Mouse (Mus musculus) midbrain, embryonic 10.5 days (tissue): ENCODE results near the gene Sdhaf2. TPM values are rescaled to one million over a fixed set of nuclear protein-coding genes. Genes with fewer than 3 reads are reported as not detected.

Source experiments
- DNase-seq: peaks from one replicate; pipeline ENCODE4 v3.0.0-alpha.2; 2017; ENCODE audit warnings: low spot score
- H3K27ac ChIP-seq: fragments of 300-500 bp; sonication (generic); replicated peaks from 2 replicates; pipeline ENCODE4 v1.5.1; 2016; ENCODE audit warnings: mild to moderate bottlenecking
- H3K27me3 ChIP-seq: fragments of 300-500 bp; sonication (generic); 2 replicates; pipeline ENCODE4 v1.6.1; 2016; ENCODE audit warnings: low read depth, mild to moderate bottlenecking; ENCODE audit not compliant: poor library complexity, severe bottlenecking
- H3K36me3 ChIP-seq: fragments of 300-500 bp; sonication (generic); 2 replicates; pipeline ENCODE4 v1.6.1; 2016; ENCODE audit warnings: mild to moderate bottlenecking, moderate library complexity
- H3K4me1 ChIP-seq: fragments of 300-500 bp; sonication (generic); 2 replicates; pipeline ENCODE4 v1.6.1; 2016
- H3K4me3 ChIP-seq: fragments of 300-500 bp; sonication (generic); 2 replicates; pipeline ENCODE4 v1.5.1; 2016; ENCODE audit warnings: mild to moderate bottlenecking, moderate library complexity
- H3K9me3 ChIP-seq: fragments of 300-500 bp; sonication (generic); replicated peaks from 2 replicates; pipeline ENCODE4 v1.6.1; 2016; ENCODE audit warnings: mild to moderate bottlenecking
- WGBS: fragments of 180-500 bp; shearing (Covaris S2); methylation state at CpG from one replicate; pipeline ENCODE4 v1.1.7; 2016; 5-methylcytosine and 5-hydroxymethylcytosine counted together
- polyA plus RNA-seq: library from polyadenylated mRNA; unstranded; fragments of >200 nt; fragmentation: Nextera tagmentation; extraction: Ambion mirVana; gene quantifications from 2 replicates; pipeline ENCODE4 v1.2.1, GENCODE M21; 2016

Gene Sdhaf2
- polyA plus RNA-seq, 1 experiment from 2014 or later: 66.9 TPM

- DNase-seq: no peak
- 98% methylated on average over 1 of the region's 1 CpGs for WGBS
- Histone ChIP-seq H3K27me3 (no peaks in the 10 kb centered on the region), H3K4me3 (no peak overlapping the region), H3K27ac (no peak overlapping the region), H3K9me3 (no peaks in the 10 kb centered on the region), H3K36me3 (peaks cover 81% of the 10 kb centered on the region), H3K4me1 (peaks cover 20% of the 10 kb centered on the region)
These were observed 4.1 kb upstream of the Sdhaf2 start for GRCm38 (mm10) chr19:10530082-10530481.

DNA sequence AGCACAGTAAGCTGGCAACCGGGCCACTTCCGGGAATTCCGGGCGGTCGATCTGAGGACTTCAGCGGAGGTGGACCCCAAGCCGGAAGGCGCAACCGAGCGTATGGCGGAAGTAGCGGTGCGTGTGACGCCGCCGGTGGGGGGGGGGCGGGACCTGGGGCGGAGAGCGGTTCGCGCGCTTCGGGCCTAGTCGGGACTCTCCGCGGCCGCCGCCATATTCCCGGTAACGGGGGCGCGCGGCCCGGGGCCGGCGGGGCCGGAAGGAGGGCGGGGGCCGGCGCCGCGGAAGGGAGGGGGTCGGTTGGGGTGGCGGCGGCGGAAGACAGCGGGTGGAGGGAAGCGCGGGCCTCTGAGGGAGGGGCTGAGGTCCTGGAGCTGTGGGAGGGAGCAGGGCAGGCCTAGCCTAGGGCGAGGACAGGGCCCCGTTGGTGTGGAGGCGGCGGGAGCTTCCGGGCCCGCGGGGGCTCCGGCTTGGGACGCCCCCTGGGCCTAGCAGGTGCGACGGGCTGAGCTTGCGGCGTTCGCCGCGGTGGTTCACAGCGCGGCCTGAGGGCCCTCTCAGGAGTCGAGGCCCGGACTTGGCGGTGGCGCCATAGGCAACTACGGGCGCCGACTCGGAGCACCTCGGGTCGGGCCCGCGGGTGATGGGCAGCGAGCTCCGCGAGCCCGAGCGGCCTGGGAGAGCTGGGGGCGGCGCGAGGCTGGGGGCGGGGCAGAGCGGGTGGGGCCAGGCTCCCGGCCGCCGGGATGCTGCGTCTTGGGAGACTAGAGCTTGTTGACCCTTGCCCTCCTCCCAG, 638 bp downstream of the Sdhaf2 start, which contains the start of gene Cpsf7:
TSS of gene Cpsf7 (plus strand) at position 161 of the 796 bp plus-strand sequence.
- under 1% methylated on average over 93 of the region's 93 CpGs for WGBS
- Histone ChIP-seq H3K36me3 (peaks cover 37% of the 10 kb centered on the region), H3K27ac (peak within 1 kb of the TSS; percentile 100), H3K4me1 (peaks cover 36% of the 10 kb centered on the region), H3K4me3 (peak within 1 kb of the TSS; percentile 98), H3K27me3 (no peaks in the 10 kb centered on the region), H3K9me3 (no peaks in the 10 kb centered on the region)
- peak; percentile 94 for DNase-seq

GRCm38 (mm10) chr19:10524784-10525105, 1.2 kb downstream of the Sdhaf2 start:
- Histone ChIP-seq H3K9me3 (no peaks in the 10 kb centered on the region), H3K36me3 (peaks cover 31% of the 10 kb centered on the region), H3K27ac (peak overlapping the region; percentile 100), H3K4me1 (peaks cover 36% of the 10 kb centered on the region), H3K27me3 (no peaks in the 10 kb centered on the region), H3K4me3 (peak overlapping the region; percentile 98)
- DNase-seq: no peak
- 1% methylated on average over 19 of the region's 19 CpGs for WGBS

DNA sequence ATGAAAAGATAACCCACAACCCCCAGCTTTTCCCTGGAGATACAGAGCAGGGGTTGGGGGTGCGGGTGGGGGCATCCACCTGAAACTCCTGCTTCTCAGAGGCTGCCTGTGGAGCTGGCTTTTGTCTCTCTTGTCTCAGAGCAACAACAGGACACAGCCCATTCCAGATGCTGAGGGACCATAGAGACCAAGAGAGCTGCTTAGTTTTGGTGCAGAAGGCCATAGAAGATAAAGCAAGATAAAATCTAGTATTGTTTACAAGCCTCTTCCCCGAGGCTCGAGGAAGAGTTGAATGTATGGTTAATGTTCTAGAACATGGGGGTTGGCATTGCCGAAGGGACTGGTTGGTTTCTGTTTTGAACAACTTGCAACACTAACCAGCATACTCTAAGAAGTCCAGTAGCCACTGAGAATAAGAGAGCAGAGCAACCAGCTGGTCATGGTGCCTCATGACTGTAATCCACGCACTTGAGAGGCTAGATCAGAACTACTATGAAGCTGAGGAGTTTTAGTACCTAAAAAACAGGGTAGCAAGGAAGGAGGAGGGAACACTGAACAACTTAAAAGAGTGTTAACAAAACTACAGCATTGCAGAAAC, 2.4 kb downstream of the Sdhaf2 start:
- Histone ChIP-seq H3K36me3 (peaks cover 20% of the 10 kb centered on the region), H3K9me3 (no peaks in the 10 kb centered on the region), H3K4me1 (peaks cover 36% of the 10 kb centered on the region), H3K4me3 (peak overlapping the region; percentile 98; the same call in 1 of the 2 replicates), H3K27ac (no peak overlapping the region), H3K27me3 (no peaks in the 10 kb centered on the region)
- 87% methylated on average over 5 of the region's 5 CpGs for WGBS
- DNase-seq: no peak

- H3K4me3 ChIP-seq: no peak overlapping the region
- H3K4me1 ChIP-seq: peaks cover 27% of the 10 kb centered on the region
- H3K27ac ChIP-seq: no peak overlapping the region
- 81% methylated on average over 1 of the region's 1 CpGs for WGBS
- H3K36me3 ChIP-seq: peaks cover 15% of the 10 kb centered on the region
- no peaks in the 10 kb centered on the region for H3K27me3 ChIP-seq
- no peaks in the 10 kb centered on the region for H3K9me3 ChIP-seq
- no peak for DNase-seq
These were observed 4.0 kb downstream of the Sdhaf2 start for GRCm38 (mm10) chr19:10521926-10522325.

- Histone ChIP-seq H3K9me3 (no peaks in the 10 kb centered on the region), H3K27me3 (no peaks in the 10 kb centered on the region), H3K36me3 (peaks cover 27% of the 10 kb centered on the region), H3K27ac (no peak overlapping the region), H3K4me3 (no peak overlapping the region), H3K4me1 (peaks cover 18% of the 10 kb centered on the region)
- DNase-seq: no peak
- whole genome bisulfite sequencing: 35% methylated on average over 1 of the region's 1 CpGs
These were observed 5.6 kb downstream of the Sdhaf2 start for GRCm38 (mm10) chr19:10520355-10520754.

DNA sequence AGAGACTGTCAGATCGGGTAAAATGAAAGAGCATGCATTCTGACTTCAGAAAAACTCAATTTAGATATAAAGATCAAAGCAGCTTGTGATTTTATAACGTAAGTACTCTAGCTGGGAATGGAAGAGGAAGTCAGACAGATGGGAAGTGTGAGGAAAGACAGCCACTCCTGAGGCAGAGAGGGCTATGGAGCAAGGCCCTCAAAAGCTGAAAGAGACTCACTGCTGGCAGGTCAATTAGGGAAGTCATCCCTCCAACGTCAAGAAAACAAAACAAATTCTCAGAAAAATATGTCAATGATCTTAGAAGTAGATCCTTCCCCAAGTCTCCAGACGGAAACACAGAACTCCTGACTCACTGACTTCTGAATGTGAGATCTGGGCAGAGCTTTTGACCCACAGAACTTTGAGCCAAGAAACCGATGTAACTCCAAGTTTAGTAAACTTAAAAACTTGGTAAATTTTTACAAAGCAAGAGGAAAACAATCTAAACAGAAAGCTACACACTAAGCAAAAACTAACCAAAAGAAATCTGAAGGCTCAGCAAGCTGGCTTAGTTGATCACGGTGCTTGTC, 15.1 kb downstream of the Sdhaf2 start:
- no peaks in the 10 kb centered on the region for H3K4me1 ChIP-seq
- H3K36me3 ChIP-seq: peaks cover 79% of the 10 kb centered on the region

DNA sequence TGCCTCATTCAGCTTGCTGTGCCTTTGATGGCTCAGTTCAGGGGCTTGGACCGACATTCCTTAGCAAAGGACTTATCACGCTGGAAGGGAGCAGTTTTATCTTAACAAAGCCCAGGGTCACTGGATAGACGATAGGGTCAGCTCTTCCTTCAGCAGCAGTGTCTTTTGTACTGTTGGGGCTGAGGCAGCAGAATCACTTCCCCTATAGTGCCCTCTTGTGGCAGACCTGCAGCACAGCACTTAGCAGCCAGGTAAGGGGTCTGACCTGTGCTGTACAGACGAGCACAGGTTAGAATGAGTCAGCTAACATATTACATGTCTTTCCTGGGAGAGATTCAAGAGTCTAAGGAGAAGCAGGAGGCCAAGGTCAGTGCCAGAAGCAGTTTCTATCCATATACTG, 23.4 kb downstream of the Sdhaf2 start:
- H3K9me3 ChIP-seq: no peaks in the 10 kb centered on the region
- 10% methylated on average over 4 of the region's 4 CpGs for WGBS
- H3K27ac ChIP-seq: no peak overlapping the region
- DNase-seq: peak; percentile 61
- no peaks in the 10 kb centered on the region for H3K27me3 ChIP-seq
- no peak overlapping the region for H3K4me3 ChIP-seq
- H3K36me3 ChIP-seq: peaks cover 69% of the 10 kb centered on the region
- peaks cover 10% of the 10 kb centered on the region for H3K4me1 ChIP-seq

More for the DNA sequence above, 15.1 kb downstream of the Sdhaf2 start:
- no peaks in the 10 kb centered on the region for H3K27me3 ChIP-seq
- DNase-seq: no peak
- 86% methylated on average over 6 of the region's 6 CpGs for WGBS
- H3K9me3 ChIP-seq: no peaks in the 10 kb centered on the region
- H3K4me3 ChIP-seq: no peak overlapping the region
- H3K27ac ChIP-seq: no peak overlapping the region

- Histone ChIP-seq H3K27me3 (no peaks in the 10 kb centered on the region), H3K4me3 (no peak overlapping the region), H3K36me3 (peaks cover 51% of the 10 kb centered on the region), H3K9me3 (no peaks in the 10 kb centered on the region), H3K4me1 (peaks cover 15% of the 10 kb centered on the region), H3K27ac (no peak overlapping the region)
- no peak for DNase-seq
- 96% methylated on average over 8 of the region's 8 CpGs for WGBS
These were observed 25.4 kb downstream of the Sdhaf2 start for GRCm38 (mm10) chr19:10500581-10500980.

DNA sequence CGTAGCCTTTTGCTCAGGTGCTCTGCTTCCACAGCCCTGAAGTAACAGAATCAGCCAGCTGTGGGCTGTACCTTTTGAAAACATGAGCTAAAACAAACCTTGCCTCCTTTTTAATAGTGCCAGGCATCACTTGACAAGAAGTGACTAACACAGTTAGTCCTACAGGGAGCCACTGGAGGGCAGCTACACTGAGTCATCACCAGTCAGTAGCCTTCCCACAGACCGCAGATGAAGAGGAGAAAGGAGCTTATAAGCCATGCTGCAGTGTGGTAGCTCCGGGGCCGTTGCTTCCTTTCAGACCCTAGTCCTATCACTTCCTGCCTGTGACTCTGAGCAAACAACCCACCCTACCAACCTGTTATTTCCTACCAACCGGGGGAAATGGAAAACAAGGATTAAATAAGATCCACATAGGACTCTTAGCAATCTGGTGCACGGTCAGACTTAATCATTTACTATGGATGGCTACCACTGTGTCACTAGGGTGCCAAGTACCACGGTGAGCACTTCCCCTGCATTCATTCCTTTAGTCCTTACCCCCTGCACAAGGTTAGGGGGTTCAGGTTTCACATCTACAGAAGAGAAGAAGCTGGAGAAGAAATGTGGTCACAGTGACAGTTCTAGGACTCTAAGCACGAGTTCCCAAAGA, 28.3 kb downstream of the Sdhaf2 start:
- peaks cover 17% of the 10 kb centered on the region for H3K4me1 ChIP-seq
- no peak for DNase-seq
- H3K36me3 ChIP-seq: peaks cover 33% of the 10 kb centered on the region
- H3K27me3 ChIP-seq: no peaks in the 10 kb centered on the region
- H3K9me3 ChIP-seq: no peaks in the 10 kb centered on the region
- H3K27ac ChIP-seq: no peak overlapping the region
- no peak overlapping the region for H3K4me3 ChIP-seq
- 64% methylated on average over 8 of the region's 8 CpGs for WGBS

DNA sequence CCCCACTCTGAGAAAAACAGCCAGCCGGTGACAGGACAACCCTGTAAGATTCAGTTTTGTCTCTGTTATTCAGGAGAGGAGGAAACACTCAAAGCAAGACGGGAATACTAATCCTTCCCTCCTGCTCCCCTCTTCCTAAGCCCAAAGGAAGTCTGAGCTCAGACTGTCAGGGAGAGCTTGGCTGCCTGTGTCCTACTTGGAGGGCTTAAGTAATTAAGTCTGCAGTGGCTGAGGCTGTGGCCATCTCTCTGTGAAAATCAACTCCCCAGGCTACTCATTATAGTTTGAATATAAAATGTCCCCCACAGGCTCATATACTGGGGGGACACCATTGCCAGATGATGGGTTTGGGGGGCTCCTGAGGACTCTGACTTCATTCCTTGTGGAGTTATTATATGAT, 29.0 kb downstream of the Sdhaf2 start:
- H3K27me3 ChIP-seq: no peaks in the 10 kb centered on the region
- 62% methylated on average over 2 of the region's 2 CpGs for WGBS
- H3K9me3 ChIP-seq: no peaks in the 10 kb centered on the region
- no peak for DNase-seq
- peaks cover 13% of the 10 kb centered on the region for H3K4me1 ChIP-seq
- peaks cover 30% of the 10 kb centered on the region for H3K36me3 ChIP-seq
- no peak overlapping the region for H3K4me3 ChIP-seq
- H3K27ac ChIP-seq: no peak overlapping the region

DNA sequence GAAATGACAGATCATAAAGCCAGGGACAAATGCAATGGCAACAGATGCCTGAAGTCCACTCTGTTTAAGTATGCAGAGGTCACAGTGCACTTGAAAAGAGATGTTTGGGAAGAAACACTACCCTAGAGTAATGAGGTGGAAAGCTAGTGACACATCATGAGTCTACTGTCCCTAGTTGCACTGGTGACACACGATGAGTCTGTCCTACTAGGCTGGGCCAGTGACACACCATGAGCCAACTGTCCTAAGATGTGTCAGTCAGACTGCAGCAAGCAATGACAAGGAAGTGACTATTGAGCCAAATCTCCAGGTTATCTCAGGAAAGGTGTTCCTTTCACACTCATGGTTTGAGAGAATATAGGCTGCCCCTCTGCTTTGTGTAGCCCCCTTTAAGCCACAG, 30.3 kb downstream of the Sdhaf2 start:
- peaks cover 17% of the 10 kb centered on the region for H3K36me3 ChIP-seq
- 94% methylated on average over 1 of the region's 1 CpGs for WGBS
- no peak for DNase-seq

More for the DNA sequence above, 30.3 kb downstream of the Sdhaf2 start:
- no peak overlapping the region for H3K4me3 ChIP-seq
- peaks cover 11% of the 10 kb centered on the region for H3K4me1 ChIP-seq
- no peaks in the 10 kb centered on the region for H3K9me3 ChIP-seq
- no peaks in the 10 kb centered on the region for H3K27me3 ChIP-seq
- no peak overlapping the region for H3K27ac ChIP-seq
